Mouse (Mus musculus) neutrophil, adult 5-6 weeks (primary cell): Measurements from ENCODE around the gene Itga11. TPM values are rescaled to one million over a fixed set of nuclear protein-coding genes. Genes with fewer than 3 reads are reported as not detected.

Experiments used
- ATAC-seq: fragments of 151-379, 151-347 bp; 2 replicates; pipeline ENCODE4 v1.8.0; 2017; ENCODE audit warnings: mild to moderate bottlenecking, moderate TSS enrichment; ENCODE audit not compliant: insufficient number of reproducible peaks, poor library complexity, low FRiP score, severe bottlenecking; ENCODE audit errors: extremely low read depth
- total RNA-seq: library from RNA; stranded (forward); fragments of 200-1000 nt; gene quantifications from 2 replicates; pipeline ENCODE4 v1.2.3, GENCODE M21; 2017

The Itga11 gene
- total RNA-seq, 1 experiment from 2014 or later = not detected

DNA sequence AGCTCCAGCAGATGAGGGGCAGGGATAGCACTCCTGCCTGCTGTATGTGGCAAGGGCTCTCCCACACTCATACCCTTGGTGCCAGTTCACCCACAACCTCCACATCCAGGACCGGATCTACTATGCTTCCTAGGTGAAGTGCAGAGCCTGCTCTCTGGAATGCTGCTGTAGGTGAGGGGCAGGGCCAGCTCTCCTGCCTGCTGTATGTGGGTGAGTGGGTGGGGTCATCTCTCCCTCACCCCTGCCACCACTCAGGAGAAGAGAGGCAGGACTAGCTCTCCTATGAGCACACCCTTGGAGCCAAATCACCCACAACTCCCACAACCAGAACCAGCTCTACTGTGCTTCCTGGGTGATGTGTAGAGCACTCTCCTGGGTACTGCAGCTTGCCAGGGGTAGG is 2.5 kb upstream of the Itga11 start:
- no peak for ATAC-seq

DNA sequence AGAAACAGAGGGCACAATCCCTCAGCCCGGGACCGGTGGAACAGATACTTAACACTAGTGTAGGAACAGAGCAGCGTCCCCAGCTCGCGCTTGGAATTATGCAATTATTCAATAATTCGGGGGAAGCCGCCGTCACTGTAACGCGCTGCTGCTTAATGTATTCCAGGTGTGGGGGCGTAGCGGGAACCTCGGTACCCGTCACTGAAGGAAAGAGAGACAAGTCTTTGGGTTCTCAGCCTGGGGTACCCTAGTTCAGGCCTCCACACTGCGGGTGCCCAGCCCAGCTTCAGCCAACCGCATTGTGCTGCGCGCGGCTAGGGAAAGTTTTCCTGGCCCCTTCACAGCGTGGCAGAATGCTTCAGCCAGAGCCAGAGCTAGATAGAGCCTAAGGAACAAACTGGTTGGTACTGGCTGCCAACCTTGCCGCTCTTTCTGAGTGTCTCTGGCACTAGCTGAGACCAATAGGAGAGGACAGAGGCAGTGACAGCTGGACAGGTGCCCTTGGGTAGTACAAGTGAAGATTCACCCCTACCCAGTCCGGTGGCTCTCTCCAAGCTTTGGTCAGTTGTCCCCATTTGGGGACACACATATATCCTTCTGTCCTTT is 1.0 kb downstream of the Itga11 start:
- no peak for ATAC-seq

DNA sequence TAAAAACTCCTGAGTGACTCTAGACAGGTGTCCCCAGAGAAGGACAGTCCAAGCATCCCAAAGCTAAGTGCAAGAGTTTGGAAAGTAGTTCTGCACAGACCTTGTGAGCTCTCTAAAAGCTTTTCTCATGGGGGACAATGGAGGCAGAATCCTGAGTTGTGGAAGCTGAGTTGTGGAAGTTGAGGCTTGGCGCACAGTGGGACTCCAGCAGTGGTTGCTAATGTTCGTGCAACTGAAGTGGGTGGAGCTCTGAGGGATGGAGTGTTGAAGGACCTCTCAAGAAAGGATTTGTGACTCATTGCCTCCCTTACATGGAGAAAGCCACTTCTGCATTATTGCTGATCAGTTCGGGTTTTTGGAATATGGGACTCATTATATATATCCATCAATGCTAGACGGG is 1.8 kb downstream of the Itga11 start:
- no peak for ATAC-seq

DNA sequence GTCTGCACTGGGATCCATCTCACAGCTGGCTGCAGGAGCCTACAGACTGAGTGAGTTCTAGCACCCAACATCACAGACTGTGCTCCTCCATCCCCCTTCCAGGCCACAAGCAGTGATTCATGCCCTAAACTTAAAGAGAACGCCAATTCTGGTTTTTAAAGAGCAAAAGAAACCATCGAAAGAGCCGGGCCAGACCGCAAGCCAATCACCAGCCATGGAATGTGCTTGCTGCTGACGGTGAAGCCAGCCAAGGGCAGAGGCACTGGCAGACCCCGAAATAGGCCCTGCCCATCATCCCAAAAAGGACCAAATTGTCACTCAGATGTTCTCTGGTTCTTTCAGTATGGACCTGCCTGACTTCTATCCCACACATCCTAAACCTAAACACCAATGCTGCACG is 6.7 kb downstream of the Itga11 start:
- ATAC-seq = no peak

DNA sequence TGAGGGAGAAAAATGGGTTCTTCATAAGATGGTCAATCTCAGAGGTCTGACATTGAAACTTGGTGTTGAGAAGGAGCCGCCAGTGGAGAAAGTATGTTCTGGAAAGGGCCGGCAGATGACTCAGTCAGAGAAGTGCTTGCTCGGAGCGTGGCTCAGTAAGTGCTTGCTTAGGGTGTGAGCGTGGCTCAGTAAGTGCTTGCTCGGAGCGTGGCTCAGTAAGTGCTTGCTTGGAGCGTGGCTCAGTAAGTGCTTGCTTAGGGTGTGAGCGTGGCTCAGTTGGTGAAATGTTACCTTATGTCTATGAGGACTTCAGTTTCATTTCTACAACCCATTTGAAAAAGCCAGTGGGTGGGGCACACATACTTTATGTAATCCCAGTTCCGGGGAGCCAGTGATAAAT is 12.1 kb downstream of the Itga11 start:
- ATAC-seq = no peak

DNA sequence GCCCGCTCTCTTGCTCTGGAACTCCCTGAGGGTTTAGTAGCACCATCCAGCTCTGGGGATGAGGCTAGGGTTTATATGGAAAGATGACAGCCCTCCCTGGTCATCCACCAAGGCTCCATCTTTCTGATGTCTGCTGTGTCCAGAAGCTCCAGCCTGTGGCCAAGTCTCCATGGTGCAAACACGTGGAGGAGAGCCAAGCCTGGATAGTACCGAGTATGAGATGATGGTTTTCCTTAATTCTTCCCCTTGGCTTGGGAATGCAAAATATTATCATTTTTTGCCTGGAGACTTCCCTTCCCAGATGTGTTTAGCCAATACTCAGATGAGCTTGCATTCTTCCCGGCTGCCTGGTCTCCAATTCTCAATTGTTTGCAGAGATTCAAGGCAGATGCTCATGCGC is 16.4 kb downstream of the Itga11 start:
- ATAC-seq = no peak

DNA sequence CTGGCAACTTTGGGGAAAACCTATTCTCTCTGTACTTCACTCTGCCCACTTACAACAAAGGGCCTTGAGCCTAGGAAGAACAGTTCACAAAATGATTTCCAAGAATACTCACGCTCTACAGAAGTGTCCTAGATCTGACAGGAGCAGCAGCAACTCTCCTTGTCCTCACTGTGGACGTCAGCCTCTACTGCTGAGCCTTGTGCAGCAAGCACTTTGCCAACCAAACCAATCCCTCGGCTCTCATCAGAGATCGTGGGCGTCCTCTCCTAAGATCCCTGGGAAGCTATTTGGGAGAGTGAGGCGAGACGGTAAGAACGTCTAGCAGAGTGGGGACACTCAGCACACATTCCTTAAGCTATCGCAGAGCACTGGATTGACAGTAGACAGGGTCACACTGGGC is 17.6 kb downstream of the Itga11 start:
- ATAC-seq = no peak

DNA sequence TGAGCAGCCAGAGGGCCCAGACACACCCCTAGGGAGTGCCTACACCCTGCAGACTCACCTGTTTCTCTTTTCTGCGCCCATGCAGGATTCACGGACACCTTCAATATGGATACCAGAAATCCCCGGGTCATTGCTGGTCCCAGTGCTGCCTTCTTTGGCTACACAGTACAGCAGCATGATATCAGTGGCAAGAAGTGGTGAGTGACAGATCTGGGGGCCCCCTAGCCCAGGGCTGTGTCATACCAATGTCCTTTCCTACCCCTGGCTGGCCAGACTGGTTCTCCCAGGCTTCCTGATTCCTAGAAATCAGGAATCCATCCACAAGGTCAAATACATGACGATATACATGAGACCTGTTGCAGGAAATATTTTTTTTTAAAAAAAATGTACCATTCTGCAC is 19.2 kb downstream of the Itga11 start:
- ATAC-seq = no peak

DNA sequence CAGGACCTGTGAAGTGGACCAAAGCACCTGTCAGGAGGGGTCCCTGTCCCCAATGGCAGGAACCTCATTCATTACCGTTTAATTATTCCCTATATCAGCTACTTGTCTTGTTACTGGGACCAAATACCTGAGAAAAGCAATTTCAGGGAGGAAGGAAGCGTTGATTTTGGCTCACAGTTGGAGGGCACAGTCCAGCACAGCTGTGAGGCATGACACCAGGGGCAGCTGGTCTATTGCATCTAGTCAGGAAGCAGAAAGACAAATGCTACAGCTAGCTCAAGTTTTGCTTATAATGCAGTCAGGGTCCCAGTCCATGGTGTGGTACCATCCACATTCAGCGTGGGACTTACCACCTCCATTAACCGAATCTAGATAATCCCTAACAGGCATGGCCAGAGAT is 29.6 kb downstream of the Itga11 start:
- ATAC-seq = no peak

DNA sequence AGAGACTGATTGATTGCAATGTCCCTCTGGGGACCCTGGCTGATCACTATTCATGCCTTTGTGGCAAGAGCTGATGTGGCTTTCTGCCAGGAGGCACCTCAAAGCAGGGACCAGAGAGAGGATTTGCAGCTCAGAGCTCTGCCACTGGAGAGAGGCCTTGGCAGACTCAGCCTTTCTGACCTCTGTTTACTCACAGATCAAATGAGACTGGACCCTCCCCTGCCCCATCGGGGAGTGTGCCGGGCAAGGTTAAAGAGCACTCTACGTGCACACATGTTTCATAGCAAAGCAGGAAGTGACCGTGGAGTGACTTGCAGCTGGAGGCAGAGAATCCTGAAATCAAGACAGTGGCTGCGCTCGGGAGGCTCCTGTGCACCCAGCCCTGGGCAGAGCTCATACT is 30.2 kb downstream of the Itga11 start:
- ATAC-seq = no peak

DNA sequence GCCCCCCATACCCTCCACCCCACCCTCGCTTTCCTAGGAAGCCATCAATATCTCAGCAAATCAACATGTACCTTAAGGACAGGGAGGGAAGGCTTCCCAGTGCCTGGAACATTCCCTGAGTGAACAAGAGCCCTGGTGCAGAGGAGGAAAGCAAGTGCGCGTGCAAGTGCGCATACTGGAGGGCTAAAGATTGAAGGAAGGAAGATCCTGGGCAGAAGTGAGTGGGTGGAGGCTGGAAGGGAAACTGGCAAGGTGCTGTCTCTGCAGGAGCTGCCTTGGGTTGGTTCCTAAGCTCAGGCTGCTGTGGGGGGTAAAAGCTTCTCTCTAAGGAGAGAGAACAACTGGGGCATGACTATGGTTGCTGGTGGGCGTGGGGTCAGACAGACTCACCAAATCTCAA is 32.4 kb downstream of the Itga11 start:
- no peak for ATAC-seq

DNA sequence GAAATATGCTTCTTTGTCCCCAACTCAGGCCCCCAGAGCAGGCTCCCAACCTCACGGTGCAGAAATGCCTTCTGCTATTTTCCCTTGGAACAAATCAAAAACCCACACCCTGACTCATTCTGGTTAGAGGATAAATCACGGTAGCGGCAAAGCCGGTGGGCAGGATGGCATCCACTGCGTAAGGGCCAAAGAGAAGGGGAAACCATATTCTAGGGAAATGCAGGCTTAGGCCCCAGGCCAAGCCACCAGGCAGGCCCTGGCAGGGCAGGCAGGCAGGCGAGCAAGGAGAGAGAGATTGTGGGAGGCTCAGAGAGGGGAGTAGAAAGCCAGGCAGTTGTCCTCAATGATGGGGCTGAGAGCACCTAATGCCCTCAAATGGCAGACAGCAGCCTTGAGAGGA is 34.7 kb downstream of the Itga11 start:
- ATAC-seq = no peak

DNA sequence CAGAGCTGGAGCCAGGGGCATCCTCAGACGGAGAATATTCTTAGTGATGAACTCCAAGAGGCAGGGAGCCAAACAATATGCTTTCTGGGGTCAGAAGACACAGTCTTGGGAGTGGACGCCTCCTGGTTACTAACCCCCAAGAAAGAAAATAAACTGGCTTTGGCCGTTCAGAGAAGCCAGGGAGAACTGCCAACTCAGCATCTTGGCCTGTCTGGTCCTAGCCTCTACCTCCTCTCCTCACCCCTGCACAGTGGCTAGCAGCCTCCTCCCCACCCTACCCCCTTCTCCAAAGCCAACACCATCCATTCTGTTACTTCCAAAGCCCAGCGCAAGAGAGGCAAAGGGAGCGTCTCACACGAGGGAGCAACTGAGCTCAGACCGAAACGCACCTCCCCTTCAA is 35.4 kb downstream of the Itga11 start:
- no peak for ATAC-seq

DNA sequence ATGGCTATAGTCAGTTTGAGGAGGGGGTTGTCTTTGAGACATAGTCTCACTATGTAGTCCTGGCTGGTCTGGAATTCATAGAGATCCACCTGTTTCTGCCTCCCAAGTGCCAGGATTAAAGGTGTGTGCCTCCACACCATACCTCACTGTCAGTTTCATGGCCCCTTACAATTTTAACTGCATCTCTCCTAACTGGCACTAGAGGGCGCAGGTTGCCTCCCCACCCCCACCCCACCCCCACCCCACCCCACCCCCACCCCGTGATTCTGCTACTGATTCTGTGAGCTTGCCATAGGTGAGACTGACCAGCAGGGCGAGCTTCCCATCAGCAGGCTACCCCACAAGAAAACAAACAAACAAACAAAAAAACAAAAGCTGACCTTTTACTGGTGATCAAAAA is 36.7 kb downstream of the Itga11 start:
- ATAC-seq = no peak

DNA sequence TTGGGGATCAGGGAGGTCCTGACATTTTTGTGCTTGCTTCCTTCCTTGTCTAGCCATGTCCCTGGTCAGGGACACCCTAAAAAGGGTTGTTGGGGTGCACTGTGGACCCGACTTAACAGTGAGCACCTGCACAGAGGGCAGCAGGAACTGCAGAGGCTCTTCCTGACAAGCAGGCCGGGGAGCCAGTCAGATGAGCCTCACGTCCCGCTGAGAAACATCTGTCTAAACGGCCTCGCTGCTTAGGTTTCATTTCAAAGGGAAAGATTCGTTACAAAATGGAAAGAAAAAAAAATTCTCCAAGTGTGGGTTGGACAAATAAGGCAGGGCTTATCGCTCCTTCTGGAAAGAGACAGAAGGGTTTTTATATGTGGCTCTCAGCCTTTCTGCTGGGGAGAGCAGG is 40.4 kb downstream of the Itga11 start:
- no peak for ATAC-seq

DNA sequence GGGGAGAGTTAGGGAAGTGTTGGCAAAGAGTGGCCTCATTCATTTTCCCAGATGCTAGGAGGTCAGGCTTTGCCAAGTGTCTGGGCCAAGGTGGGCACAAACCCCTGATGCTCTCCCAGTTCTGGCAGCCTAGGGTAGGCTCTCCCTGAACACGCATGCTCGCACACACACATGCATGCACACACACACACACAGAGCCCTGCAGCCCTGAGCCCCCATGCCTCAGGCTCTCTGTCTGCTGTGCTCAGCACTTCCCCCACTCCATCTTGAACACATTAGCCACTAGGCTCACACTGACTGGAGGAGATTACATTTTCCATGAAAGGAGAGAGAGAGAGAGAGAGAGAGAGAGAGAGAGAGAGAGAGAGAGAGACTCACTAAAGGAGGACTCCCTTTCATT is 44.2 kb downstream of the Itga11 start:
- no peak for ATAC-seq

DNA sequence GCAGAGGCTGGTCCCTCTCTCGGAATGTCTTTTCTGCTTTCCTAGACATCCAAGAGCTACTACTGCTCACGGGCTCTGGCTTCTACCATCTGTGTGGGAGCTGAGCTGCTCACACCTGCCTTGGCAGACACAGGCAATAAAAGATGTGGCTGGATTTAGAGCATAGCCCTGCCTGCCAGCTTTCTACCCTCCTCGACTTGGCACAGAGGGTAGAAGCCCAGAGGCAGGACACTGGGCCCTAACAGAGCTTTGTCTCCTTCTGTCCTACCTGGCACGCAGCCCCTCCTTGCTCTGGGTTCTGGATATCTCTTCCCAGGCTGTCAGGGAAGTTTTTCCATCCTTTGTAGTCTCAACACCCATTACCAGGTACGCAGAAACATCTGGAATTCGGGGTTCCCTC is 45.1 kb downstream of the Itga11 start:
- no peak for ATAC-seq

DNA sequence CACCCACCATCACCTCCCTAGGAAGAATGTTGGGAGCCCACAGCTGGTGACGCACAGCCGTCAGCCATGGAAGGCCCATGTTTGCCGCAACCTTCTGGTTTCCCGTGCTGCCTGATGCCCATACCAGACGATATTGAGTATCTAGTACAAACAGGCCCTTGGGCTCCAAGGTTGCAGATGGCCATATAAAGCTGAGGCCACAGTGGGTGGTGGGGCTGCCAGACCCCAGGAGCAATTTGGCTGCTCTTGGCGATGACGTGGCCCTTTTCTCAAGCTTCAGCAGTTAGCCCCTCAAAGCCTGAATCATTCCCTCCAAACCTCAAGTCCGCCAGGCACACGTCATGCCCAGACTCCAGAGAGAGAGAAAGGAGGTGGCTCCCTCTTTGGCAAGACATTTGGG is 46.5 kb downstream of the Itga11 start:
- no peak for ATAC-seq

DNA sequence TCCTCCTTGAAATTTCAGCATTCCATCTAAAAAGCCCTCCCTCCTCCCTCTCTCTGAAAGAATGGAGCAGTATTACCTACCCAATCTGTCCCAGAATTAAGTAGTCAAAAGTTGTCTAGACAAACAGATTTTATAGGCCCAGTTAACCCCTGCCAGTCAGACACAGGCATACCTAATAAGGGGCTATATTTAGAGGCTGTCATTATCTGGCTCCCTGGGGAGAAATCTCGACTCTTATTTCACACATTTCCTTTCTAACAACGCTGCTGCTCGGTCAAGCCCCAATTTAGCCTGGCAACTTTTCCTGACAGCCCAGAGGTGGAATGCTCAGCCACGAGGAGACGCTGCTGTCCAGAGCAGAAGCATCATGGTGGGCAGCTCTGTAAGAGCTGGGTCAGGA is 47.6 kb downstream of the Itga11 start:
- ATAC-seq = no peak

DNA sequence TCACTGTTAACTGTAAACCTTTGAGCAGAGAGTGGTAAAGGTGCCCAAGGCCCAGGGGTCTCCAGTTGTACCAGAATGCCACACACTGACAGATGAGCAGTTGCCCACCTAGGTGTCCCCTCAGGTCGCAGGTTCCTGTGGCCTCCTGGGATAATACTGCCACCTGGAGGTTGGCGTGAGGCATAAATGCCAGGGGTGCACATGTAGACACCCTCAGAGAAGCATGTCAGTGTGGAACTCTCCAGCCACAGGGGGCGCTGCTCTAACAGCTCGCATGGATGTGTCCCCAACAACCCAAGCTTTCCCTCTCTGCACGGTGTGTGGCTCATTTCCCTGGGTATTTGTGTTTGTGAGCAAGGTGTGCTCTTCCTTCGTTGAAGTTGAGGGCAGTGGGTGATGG is 48.8 kb downstream of the Itga11 start:
- no peak for ATAC-seq

DNA sequence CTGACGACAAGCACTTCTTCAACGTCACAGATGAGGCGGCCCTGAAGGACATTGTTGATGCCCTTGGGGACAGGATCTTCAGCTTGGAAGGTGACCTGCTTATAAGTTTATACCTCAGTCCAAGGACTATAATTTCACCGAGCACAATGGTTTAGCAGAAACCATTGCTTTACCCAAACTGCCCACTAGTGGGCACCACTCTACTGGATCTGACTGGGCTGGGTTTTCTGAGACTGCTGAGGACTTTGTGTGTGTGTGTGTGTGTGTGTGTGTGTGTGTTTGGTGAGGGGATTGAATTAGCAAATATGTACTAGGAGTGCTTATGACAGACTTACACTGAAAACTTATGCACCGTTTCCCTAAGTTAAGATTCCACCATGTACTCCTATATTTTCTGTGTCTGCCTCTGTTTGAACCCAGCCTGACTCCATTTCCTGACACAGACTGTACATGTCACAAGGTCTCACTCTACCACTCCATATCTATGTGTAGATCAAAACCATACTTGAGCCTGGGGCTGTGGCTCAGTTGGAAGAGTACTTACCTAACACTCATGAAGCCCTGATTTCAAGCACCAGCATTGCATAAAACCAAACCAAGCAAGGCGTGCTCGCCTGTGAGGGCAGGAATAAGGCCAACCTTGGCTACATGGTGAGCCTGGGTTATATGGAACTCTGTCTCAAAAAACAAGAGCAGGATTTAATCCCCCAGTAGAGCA is 67.1 kb downstream of the Itga11 start:
- ATAC-seq = no peak
